Mouse (Mus musculus) lung, postnatal 0 days (tissue): ENCODE measurements at regions not wholly inside any gene's neighbourhood (a gene's known extent, or its start where the extent isn't known, plus 50 kb on each side); places are given as distances from the start of the nearest gene placed in this dataset.

Source experiments
- ATAC-seq: fragments of 200-750 bp; cut with Nextera tagmentation; 2 replicates; pipeline ENCODE4 v1.8.0; 2017; ENCODE audit warnings: moderate library complexity
- DNase-seq: peaks from one replicate; pipeline ENCODE4 v3.0.0-alpha.2; 2016; ENCODE audit warnings: low spot score
- H3K27ac ChIP-seq: fragments of 300-500 bp; sonication (generic); 2 replicates; pipeline ENCODE4 v1.5.1; 2014; ENCODE audit warnings: antibody characterized with exemption, mild to moderate bottlenecking, low read length, mixed read lengths
- H3K27me3 ChIP-seq: fragments of 300-500 bp; sonication (generic); replicated peaks from 2 replicates; pipeline ENCODE4 v1.6.1; 2014; ENCODE audit warnings: low read length, mixed read lengths; ENCODE audit not compliant: insufficient read depth
- H3K36me3 ChIP-seq: fragments of 300-500 bp; sonication (generic); 2 replicates; pipeline ENCODE4 v1.6.1; 2014; ENCODE audit warnings: low read length, mixed read lengths; ENCODE audit not compliant: insufficient read depth
- H3K4me1 ChIP-seq: fragments of 300-500 bp; sonication (generic); 2 replicates; pipeline ENCODE4 v1.6.1; 2014; ENCODE audit warnings: antibody characterized with exemption, low read depth, low read length, mixed read lengths; ENCODE audit not compliant: insufficient read depth
- H3K4me2 ChIP-seq: fragments of 300-500 bp; sonication (generic); replicated peaks from 2 replicates; pipeline ENCODE4 v1.6.1; 2014; ENCODE audit warnings: low read depth, mild to moderate bottlenecking, low read length, moderate library complexity, mixed read lengths
- H3K4me3 ChIP-seq: fragments of 300-500 bp; sonication (generic); 2 replicates; pipeline ENCODE4 v1.5.1; 2014; ENCODE audit warnings: low read depth, low read length
- H3K9ac ChIP-seq: fragments of 300-500 bp; sonication (generic); replicated peaks from 2 replicates; pipeline ENCODE4 v1.6.1; 2014; ENCODE audit warnings: low read depth, mild to moderate bottlenecking
- H3K9me3 ChIP-seq: fragments of 300-500 bp; sonication (generic); 2 replicates; pipeline ENCODE4 v1.6.1; 2016; ENCODE audit warnings: low read length, mixed read lengths
- CTCF ChIP-seq: IDR thresholded peaks from 2 replicates; pipeline ENCODE4 v1.5.1; 2016; ENCODE audit warnings: antibody characterized with exemption, mild to moderate bottlenecking
- EP300 ChIP-seq: IDR thresholded peaks from 2 replicates; pipeline ENCODE4 v1.6.1; 2016; ENCODE audit warnings: antibody characterized with exemption, mild to moderate bottlenecking, control low read depth
- WGBS: fragments of 180-500 bp; shearing (Covaris S2); extraction: QIAGEN DNeasy Blood & Tissue Kit; methylation state at CpG from one replicate; pipeline ENCODE4 v1.1.7; 2014; 5-methylcytosine and 5-hydroxymethylcytosine counted together

GRCm38 (mm10) chr13:99830080-99830724 lies 70.7 kb downstream of the Cartpt start:
- DNase-seq (peak; percentile 16), ATAC-seq (peak; percentile 62)
- H3K4me3 ChIP-seq: no peak overlapping the region
- no peak overlapping the region for H3K4me2 ChIP-seq
- no peaks in the 10 kb centered on the region for H3K9me3 ChIP-seq
- TF ChIP-seq EP300 (0 out of 2 replicates have a peak, but pooled peaks have one; percentile 34), CTCF (no peak)
- no peaks in the 10 kb centered on the region for H3K36me3 ChIP-seq
- H3K4me1 ChIP-seq: no peaks in the 10 kb centered on the region
- H3K9ac ChIP-seq: no peak overlapping the region
- no peak overlapping the region for H3K27ac ChIP-seq
- H3K27me3 ChIP-seq: no peaks in the 10 kb centered on the region
- WGBS: 74% methylated on average over 7 of the region's 7 CpGs

DNA sequence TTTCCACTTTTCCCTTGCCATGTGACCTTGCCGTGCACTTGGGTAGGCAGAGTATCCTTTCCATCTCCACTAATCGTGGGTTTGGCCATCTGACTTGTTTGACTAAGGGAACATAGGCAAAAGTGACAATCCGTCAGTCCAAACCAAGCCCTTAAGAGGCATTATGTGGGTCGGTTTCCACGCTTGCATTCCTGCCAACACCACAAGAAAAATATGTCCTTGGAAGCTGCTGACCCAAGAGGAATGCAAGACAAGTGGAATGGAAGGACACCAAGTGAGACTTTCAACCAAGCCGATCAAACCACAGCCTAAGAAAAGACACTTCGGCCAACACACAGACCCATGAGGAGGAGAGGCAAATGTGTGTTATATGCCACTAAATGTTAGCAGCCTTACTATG lies 73.3 kb downstream of the Cartpt start:
- H3K9ac ChIP-seq: no peak overlapping the region
- H3K4me1 ChIP-seq: no peaks in the 10 kb centered on the region
- WGBS: 71% methylated on average over 7 of the region's 7 CpGs
- no peaks in the 10 kb centered on the region for H3K27me3 ChIP-seq
- H3K36me3 ChIP-seq: no peaks in the 10 kb centered on the region
- no peak overlapping the region for H3K4me3 ChIP-seq
- TF ChIP-seq EP300: no peak
- TF ChIP-seq CTCF: no peak
- ATAC-seq: no peak
- H3K4me2 ChIP-seq: no peak overlapping the region
- no peaks in the 10 kb centered on the region for H3K9me3 ChIP-seq
- no peak for DNase-seq
- no peak overlapping the region for H3K27ac ChIP-seq

DNA sequence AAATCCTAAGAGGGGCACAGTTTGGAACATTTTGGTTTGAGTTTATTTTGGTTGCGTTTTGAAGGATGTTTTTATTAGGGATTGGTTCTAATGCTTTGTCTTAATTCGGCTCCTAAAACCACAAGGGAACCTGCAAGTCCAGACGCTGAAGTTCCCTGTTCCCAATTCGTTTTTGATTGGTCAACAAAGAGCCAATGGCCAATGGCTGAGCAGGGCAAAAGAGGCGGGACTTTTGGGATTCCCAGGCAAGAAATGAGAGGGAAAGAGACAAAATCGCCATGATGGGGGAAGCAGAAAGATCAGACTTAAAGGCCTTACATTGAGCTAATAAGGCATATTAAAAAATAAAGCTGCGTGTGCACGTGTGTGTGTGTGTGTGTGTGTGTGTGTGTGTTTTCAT lies 76.3 kb downstream of the Cartpt start:
- 64% methylated on average over 8 of the region's 8 CpGs for WGBS
- Histone ChIP-seq H3K36me3 (no peaks in the 10 kb centered on the region), H3K27me3 (no peaks in the 10 kb centered on the region), H3K9me3 (no peaks in the 10 kb centered on the region), H3K4me1 (no peaks in the 10 kb centered on the region), H3K4me2 (no peak overlapping the region), H3K9ac (no peak overlapping the region), H3K4me3 (no peak overlapping the region), H3K27ac (no peak overlapping the region)
- ATAC-seq: no peak
- DNase-seq: no peak
- no peak for TF ChIP-seq CTCF
- TF ChIP-seq EP300: no peak

DNA sequence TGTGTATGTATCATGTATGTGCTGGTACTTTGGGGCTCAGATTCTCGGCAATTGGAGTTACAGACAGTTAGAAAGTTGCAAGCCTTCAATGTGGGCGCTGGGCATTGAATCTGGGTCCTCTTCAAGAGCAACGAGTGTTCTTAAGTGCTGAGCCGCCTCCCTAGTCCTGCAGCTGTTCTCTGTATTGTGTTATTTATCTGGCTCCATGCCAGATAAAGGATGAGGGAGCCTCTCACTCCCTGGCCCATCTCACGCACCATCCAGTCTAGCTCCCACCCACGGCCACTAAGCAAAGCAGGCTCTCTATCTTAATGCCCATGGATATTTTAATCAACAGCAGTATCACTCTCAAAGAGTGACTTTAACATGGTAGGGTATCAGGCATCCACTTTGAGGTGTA lies 84.2 kb downstream of the Cartpt start:
- Histone ChIP-seq H3K4me3 (no peak overlapping the region), H3K9ac (no peak overlapping the region), H3K4me2 (no peak overlapping the region), H3K4me1 (no peaks in the 10 kb centered on the region), H3K27ac (no peak overlapping the region), H3K27me3 (no peaks in the 10 kb centered on the region), H3K36me3 (no peaks in the 10 kb centered on the region), H3K9me3 (no peaks in the 10 kb centered on the region)
- ATAC-seq (no peak), DNase-seq (no peak)
- TF ChIP-seq EP300: no peak
- TF ChIP-seq CTCF: no peak
- 46% methylated on average over 6 of the region's 6 CpGs for WGBS

DNA sequence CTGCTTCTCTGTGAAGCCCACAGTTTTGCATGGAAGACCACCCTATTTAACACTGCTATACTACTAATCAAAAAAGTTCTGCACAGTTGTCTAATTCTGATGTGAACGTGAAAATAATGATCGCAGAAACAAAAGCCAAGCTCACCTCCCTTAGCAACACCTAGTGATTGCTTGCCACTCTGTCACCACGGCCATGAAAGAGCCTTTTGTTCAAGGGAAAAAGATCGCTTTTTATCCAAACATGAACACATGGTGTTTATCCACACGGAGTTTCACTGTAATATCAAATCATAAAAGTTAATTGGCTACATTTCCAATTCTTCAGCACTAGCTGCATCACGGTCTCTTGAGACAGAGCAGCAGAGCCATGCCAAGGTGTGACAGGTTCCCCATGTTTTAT lies 85.1 kb downstream of the Cartpt start:
- Histone ChIP-seq H3K4me3 (no peak overlapping the region), H3K9me3 (no peaks in the 10 kb centered on the region), H3K4me2 (no peak overlapping the region), H3K27me3 (no peaks in the 10 kb centered on the region), H3K4me1 (no peaks in the 10 kb centered on the region), H3K9ac (no peak overlapping the region), H3K36me3 (no peaks in the 10 kb centered on the region), H3K27ac (no peak overlapping the region)
- DNase-seq (no peak), ATAC-seq (no peak)
- 70% methylated on average over 6 of the region's 6 CpGs for WGBS
- TF ChIP-seq EP300: no peak
- no peak for TF ChIP-seq CTCF

DNA sequence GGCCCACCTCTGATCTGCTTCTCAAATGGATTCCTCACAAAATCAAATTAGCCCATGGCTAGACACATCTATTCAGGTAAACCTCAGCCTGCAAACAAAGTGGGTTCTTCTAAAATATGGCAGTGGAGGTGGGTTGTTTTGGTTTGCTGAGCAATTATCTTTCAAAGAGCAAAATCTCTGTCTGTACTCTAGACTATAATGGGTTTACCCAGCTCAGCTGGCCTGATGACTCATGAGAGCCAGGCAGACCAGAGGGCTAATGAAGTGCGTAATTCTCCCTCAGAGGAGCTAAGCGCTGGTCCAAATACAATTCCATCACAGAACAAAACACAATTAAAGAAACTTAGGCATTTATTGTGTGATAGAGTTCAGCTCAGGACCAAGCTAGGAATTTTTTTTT lies 86.1 kb downstream of the Cartpt start:
- WGBS: 86% methylated on average over 2 of the region's 2 CpGs
- Histone ChIP-seq H3K36me3 (no peaks in the 10 kb centered on the region), H3K9ac (no peak overlapping the region), H3K27me3 (no peaks in the 10 kb centered on the region), H3K4me3 (no peak overlapping the region), H3K4me1 (no peaks in the 10 kb centered on the region), H3K9me3 (no peaks in the 10 kb centered on the region), H3K27ac (no peak overlapping the region), H3K4me2 (no peak overlapping the region)
- DNase-seq: no peak
- ATAC-seq: no peak
- TF ChIP-seq CTCF (no peak), EP300 (no peak)
